Mouse (Mus musculus) lung, postnatal 25 days (tissue): ENCODE measurements around the gene Usp47.

Experiments used
- DNase-seq: peaks from one replicate; pipeline ENCODE4 v3.0.0; 2022; ENCODE audit warnings: low spot score

Gene Usp47

DNA sequence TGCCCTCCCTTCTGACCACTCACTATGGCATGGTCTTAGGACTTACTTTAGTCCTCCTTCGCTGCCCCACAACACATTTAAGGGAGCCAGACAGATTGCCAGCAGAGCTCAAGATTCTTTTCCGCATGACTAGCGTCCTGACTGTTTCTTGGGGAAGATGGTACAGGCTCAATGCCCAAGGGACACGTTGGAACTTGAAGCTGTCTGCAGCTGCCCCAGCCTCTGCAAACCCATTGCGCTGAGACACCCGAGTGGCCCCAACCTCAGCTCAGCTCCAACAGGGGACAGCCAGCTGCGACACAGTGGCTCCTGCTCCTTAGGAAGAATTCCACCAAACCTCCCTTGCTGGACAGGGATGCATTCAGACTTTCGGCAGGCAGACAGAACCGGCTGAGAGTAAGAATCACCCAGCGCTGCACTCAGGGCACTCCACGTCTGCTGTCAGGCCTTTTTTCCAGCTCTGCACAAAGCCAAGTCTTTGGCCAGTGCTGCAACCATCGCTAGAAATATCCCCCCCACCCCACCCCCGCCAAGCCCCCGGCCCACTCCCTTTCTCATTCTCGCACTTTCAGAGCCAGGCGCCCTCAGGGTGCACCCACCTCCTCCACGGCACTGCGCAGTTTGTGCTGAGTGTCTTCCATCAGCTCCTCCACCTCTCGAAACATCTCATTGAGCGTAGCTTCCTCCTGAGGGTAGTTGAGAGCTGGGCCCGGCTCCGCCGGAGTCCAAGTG, 134.4 kb downstream of the Usp47 start:
- no peak for DNase-seq

DNA sequence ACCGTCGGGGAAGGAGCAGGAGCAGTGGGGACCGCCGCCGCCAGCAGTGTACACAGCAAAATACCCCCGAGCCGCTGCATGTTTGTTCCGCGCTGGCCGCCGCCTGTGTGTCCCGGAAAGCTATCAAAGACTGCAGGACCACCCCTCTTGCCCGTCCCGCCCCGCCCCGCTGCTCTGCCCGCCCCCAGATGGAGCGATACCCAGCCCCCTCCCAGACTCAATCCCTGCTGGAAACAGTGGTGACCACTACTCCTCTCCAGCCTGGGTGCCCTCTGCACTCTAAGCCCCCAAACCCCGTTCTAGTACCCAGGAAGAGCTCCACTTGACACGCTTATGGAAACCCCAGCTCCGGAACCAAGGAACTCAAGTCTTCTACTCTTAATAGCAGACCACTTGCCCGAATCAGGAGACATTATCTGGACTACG, 135.0 kb downstream of the Usp47 start:
- no peak for DNase-seq

DNA sequence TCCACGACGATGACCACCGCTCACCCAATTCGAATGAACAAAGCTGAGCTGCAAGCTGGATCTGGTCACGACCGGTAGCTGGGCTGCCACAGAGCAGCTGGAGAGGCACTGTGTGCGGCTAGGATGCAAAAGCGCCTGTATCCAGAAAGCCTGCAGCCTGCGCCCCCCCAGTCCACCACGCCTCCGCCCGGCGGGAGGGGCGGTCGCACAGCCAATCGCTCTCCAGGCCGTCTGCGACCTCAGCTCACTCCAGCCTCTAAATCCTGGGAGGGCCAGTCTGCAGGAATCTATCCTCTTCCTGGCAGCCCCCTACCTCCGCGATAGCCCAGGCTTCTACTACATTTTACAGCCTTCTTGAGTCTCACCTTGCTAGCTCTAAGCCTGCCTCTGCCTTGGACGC, 135.6 kb downstream of the Usp47 start, which contains the start of gene Dkk3:
Gene Dkk3, minus strand, starts transcription at position 116 of the 400 bp plus-strand sequence.
- no peak for DNase-seq

DNA sequence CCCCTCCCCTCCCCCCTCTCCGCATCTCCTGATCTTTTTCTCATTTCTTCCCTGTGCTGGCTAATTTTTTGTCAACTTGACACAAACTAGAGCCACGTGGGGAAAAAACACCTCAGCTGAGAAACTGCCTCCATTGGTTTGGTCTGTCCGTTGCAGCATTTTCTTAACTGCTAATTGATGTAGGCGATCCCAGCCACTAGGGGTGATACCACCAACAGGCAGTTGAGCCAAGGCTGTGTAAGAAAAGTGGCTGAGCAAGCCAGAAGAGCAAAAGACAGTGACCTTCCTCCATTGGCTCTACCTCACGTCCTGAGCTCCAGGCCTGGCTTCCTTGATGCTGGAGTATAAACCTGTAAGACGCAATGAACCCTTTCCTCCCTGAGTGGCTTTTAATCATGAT, 136.5 kb downstream of the Usp47 start:
- no peak for DNase-seq
